Mouse (Mus musculus): ENCODE measurements at regions not wholly inside any gene's neighbourhood (a gene's known extent, or its start where the extent isn't known, plus 50 kb on each side); places are given as distances from the start of the nearest gene placed in this dataset.

DNA sequence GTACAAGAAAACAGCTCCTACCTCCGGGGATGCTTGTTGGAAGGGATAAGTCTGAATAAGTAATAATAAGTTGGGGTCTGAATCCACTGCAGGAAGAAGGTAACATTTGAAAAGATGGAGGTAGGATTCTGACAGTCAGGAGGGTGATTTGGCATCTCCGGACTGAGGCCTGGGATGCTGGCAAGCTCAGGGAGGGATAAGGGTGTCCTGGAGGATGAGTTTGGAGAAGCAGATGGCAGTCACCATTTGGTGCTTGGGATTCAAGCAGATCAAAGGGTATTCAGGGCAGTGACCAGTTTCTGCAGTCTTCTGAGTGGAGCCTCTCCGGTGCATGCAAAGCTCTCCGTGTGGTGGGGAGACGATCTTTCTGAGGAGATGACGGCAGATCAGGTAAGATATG, 62.9 kb upstream of the Gm2310 start:
- DNase-seq, result no peak

DNA sequence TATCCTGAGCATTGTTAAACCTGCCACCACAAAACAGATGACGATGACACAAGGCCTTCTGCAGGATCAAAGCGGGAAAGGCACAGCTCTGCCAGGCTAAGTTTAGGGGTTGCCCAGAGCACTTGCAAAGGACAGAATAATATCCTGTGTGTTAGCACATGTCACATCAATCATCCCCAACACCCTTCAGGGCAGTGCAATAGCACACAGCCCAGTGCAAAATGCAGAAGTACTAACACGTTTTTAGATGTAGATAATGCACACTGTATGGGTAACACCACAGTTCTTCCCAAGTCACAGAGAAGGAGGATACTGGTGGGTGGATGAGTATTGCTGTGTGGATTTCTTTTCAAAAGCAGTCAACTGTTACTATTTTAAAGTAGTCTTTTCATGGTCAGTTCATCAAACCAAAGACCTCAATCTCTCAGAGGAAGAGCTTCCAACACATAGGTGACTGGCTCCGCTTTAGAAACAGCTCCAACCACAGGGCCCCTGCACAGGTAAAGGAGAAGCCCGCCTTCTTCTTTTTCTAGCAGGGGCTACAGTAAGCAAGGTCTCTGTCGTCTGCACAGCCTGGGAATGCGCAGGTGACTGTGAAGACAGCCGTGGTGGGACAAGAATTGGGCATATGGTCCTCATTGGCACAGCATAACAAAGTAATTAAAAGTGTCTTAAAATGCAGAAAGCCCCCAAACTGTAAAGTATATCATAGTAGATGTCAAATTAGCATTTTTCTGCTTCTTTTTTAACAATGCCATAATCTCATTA, 61.6 kb upstream of the Gm2310 start:
- DNase-seq, result no peak

DNA sequence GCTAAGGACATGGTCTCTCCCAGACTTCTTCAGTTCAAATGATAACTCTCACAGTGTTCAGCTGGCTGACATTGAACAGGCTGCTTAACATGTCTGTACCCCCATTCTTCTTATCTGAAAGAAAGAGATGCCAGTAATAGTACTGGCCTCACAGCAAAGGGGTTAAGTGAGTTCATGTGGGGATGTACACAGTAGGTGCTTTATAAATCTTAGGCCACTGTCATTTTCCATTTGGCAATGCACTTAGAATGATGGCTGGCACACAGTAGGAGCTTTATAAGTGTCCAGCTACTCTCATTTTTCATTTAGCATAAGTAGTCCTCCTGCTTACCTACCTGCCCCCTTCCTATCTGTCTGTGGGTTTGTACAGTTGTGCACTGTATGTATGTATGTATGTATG, 60.3 kb upstream of the Gm2310 start:
- no peak for DNase-seq

DNA sequence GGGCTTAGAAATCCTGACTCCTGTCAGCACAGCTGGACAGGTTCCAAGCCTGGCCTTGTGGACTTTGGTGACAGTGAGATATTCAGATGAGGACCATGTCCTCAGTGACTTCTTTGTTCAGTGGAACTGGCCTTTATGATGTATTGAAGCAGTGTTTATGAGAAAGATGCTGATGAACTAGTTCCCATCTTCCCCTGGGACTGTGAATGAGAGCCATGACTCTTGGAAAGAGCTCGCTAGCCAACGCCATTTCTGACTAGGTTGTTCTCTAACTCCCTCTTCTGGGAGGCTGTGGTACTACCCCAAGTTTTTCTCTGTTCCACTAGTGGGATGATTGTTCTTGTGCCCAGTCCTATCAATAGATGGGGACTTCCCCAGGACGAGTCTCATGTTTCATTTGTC, 57.7 kb upstream of the Gm2310 start:
- peak; percentile 14 to 34 for DNase-seq

DNA sequence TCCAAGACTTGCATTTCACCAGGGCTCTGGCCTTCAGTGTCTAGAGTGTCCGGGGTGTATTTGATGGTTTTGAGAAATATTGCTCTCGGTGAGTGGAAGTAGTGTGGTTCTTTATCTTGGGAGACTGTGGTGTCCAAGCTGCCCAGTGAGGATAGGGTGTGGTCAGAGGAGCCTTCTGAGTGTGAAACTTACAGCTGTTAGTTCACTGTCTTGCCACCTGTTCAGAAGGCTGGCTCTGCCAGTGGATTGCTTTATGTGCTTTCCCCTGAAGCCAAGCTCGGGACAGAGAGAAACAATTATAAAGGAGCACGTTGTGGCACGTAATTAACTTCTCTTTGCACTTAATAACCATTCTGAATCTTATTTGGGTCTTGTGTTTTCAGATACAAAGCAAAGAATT, 57.2 kb upstream of the Gm2310 start:
- no peak for DNase-seq

- DNase-seq, result peak; percentile 4
Observed at GRCm38 (mm10) chr15:8569617-8570016, 49.9 kb upstream of the Gm2310 start.
